Mouse (Mus musculus) neural tube, embryonic 14.5 days (tissue): ENCODE measurements around the gene Fbxo3. TPM values are rescaled to one million over a fixed set of nuclear protein-coding genes. Genes with fewer than 3 reads are reported as not detected.
"Not testable (repeated sequence)": the region's sequence is repeated elsewhere in the genome, so short reads cannot be mapped to it uniquely, and the experiment has no call there.

Source experiments
- ATAC-seq: fragments of 200-750 bp; cut with Nextera tagmentation; 2 replicates; pipeline ENCODE4 v1.8.0; 2017; ENCODE audit warnings: low read depth, mild to moderate bottlenecking, moderate TSS enrichment, moderate library complexity
- H3K27ac ChIP-seq: fragments of 300-500 bp; sonication (generic); 2 replicates; pipeline ENCODE4 v1.5.1; 2014; ENCODE audit warnings: low read depth, mild to moderate bottlenecking, control low read depth, low read length, moderate library complexity, mixed read lengths
- H3K27me3 ChIP-seq: fragments of 300-500 bp; sonication (generic); 2 replicates; pipeline ENCODE4 v1.6.1; 2014; ENCODE audit warnings: low read length; ENCODE audit not compliant: control insufficient read depth, insufficient read depth
- H3K36me3 ChIP-seq: fragments of 300-500 bp; sonication (generic); 2 replicates; pipeline ENCODE4 v1.6.1; 2014; ENCODE audit warnings: low read length, mixed read lengths; ENCODE audit not compliant: control insufficient read depth, insufficient read depth
- H3K4me1 ChIP-seq: fragments of 300-500 bp; sonication (generic); 2 replicates; pipeline ENCODE4 v1.6.1; 2014; ENCODE audit warnings: low read length; ENCODE audit not compliant: control insufficient read depth, insufficient read depth
- H3K4me2 ChIP-seq: fragments of 300-500 bp; sonication (generic); 2 replicates; pipeline ENCODE4 v1.6.1; 2014; ENCODE audit warnings: mild to moderate bottlenecking, low read depth, low read length, control low read depth
- H3K4me3 ChIP-seq: fragments of 300-500 bp; sonication (generic); 2 replicates; pipeline ENCODE4 v1.5.1; 2014; ENCODE audit warnings: low read depth, low read length, control low read depth, mixed read lengths
- H3K9ac ChIP-seq: fragments of 300-500 bp; sonication (generic); replicated peaks from 2 replicates; pipeline ENCODE4 v1.6.1; 2014; ENCODE audit warnings: low read depth, mild to moderate bottlenecking, control low read depth, low read length, mixed read lengths
- H3K9me3 ChIP-seq: fragments of 300-500 bp; sonication (generic); 2 replicates; pipeline ENCODE4 v1.6.1; 2016; ENCODE audit warnings: low read length; ENCODE audit not compliant: control insufficient read depth
- WGBS: fragments of 180-500 bp; shearing (Covaris S2); extraction: QIAGEN DNeasy Blood & Tissue Kit; methylation state at CpG from one replicate; pipeline ENCODE4 v1.1.7; 2014; 5-methylcytosine and 5-hydroxymethylcytosine counted together
- polyA plus RNA-seq: library from polyadenylated mRNA; unstranded; fragments of >200 nt; fragmentation: Nextera tagmentation; extraction: Ambion mirVana; gene quantifications from 2 replicates; pipeline ENCODE4 v1.2.1, GENCODE M21; 2014

Fbxo3 gene
- polyA plus RNA-seq, 1 experiment from 2014 or later: 82.5 TPM

DNA sequence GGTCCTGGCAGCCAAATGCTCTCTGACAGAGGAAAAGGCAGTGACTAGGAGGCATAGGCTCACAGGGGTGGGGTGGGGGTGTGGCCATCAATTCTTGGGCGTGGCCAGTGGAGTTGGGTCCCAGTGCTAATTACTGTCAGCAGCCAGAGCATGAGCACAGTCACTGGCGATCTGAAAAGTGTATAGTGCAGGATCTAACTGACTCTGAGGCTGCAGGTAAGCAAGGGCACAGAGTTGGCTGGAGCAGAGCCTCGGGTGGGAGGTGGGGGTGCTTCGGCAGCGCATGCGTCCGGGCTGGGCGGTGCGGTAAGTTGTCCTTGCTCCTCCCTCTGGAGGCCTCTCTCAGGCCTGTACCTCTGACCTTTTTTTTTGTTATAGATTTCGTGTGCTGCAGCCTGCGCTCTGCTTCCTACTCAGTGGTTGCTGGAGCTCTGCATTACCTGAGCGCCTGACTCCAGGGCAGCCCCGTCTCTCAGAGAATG lies 42.2 kb downstream of the Fbxo3 start, which contains the start of gene Cd59b:
Cd59b (plus strand) TSS at position 146 of the 482 bp plus-strand sequence.
- ATAC-seq: peak; percentile 86
- Histone ChIP-seq H3K27me3 (no peaks in the 10 kb centered on the region), H3K4me1 (peaks cover 6% of the 10 kb centered on the region; the same call in 1 of the 2 replicates), H3K27ac (no peak within 1 kb of the TSS), H3K9ac (peak within 1 kb of the TSS; percentile 18; the same call in 1 of the 2 replicates), H3K36me3 (no peaks in the 10 kb centered on the region), H3K4me3 (peak within 1 kb of the TSS; percentile 22), H3K4me2 (peak within 1 kb of the TSS; percentile 51), H3K9me3 (no peaks in the 10 kb centered on the region)
- WGBS: 4% methylated on average over 10 of the region's 13 CpGs

DNA sequence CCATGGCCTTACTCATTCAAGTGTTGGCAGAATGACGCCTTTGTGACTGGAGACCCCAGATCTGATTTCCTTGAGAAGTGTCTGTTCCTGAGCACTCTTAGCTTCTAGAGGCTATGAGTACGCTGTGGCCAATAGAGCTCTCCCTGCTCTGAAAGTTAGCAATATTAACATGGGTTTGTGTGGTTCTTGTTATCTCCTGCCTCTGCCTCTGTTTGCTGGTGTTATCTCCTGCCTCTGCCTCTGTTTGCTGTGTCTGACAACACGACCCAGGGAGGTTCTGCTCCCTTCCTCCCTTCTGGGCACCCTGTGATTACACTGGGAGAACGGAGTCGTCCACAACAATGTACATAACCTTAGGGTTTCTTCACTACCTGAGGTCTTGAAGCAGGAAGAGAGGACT lies 50.8 kb downstream of the Fbxo3 start:
- not testable (repeated sequence) for H3K9me3 ChIP-seq, H3K27ac ChIP-seq, H3K4me3 ChIP-seq, H3K36me3 ChIP-seq, H3K27me3 ChIP-seq, H3K4me2 ChIP-seq, H3K4me1 ChIP-seq, ATAC-seq, H3K9ac ChIP-seq
- 80% methylated on average over 5 of the region's 5 CpGs for WGBS

DNA sequence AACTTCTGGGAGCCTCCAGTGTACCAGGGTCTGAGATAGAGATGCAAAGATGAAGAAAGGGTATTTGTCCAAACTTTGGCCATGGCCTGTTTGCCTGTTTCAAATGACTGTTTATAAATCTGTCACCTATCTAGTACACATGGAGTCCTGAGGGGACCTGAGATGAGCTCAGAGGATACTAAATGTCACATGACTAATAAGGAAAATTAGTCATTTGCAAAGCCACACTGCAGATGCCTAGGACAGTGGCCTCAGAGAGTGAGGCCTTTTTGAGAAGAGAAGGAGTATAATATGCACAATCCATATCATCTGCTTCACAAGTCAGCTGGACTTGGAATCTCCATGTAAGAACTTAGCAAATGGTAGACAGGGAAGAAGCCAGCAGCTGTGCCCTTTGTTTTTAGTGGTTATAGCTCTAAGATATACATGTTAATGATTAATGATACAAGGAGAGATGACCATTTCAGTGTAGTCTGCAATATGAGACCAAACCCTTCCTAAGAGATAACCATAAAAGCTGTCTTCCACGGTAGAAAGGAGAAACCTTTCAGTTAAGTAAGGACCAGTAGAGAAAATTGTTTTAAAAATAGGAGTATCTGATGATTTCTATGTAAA lies 54.0 kb downstream of the Fbxo3 start:
- H3K4me3 ChIP-seq, H3K9ac ChIP-seq, H3K27me3 ChIP-seq, H3K4me1 ChIP-seq, H3K4me2 ChIP-seq, ATAC-seq, H3K27ac ChIP-seq, H3K9me3 ChIP-seq, H3K36me3 ChIP-seq: not testable (repeated sequence)
- no CpG with 5 or more reads among the region's 1 CpGs for WGBS

DNA sequence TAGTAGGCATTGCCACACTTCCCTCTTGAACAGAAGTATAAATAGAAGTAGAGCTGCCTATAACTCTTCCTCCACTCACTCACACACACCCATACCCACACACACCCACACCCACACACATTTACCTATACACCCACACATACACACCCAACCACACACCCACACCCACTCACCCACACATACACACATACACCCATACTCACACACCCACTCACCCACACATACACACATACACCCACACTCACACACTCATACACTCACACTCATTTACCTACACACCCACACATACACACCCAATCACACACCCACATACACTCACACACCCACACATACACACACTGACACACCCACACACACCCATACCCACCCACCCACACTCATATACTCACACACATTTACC lies 55.0 kb downstream of the Fbxo3 start:
- no peaks in the 10 kb centered on the region for H3K36me3 ChIP-seq
- H3K9ac ChIP-seq: no peak overlapping the region
- no peak overlapping the region for H3K4me3 ChIP-seq
- H3K27ac ChIP-seq: no peak overlapping the region
- ATAC-seq: no peak
- no peaks in the 10 kb centered on the region for H3K4me1 ChIP-seq
- H3K27me3 ChIP-seq: no peaks in the 10 kb centered on the region
- H3K9me3 ChIP-seq: no peaks in the 10 kb centered on the region
- no peak overlapping the region for H3K4me2 ChIP-seq

DNA sequence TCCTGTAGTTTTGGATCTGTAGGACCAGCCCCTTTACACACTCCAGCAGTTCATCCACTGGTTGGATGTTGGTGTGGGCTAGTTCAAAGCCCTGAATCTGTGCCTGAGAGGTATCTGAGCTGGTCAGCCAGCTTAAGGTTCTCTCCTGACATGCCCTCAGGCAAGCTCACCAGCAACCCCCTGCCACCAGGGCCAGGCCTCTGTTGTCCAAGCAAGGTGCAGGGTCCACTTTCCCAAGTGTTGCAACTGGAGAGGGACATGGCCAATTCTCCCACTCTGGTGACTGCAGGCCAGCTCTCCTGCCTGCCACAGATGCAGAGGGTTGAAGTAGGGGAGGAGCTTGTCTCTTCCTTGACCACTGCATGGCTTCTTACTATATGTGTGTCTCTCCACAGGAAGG lies 56.5 kb downstream of the Fbxo3 start:
- H3K4me2 ChIP-seq, ATAC-seq, H3K27me3 ChIP-seq, H3K9ac ChIP-seq, H3K27ac ChIP-seq, H3K4me3 ChIP-seq, H3K9me3 ChIP-seq, H3K4me1 ChIP-seq, H3K36me3 ChIP-seq: not testable (repeated sequence)

DNA sequence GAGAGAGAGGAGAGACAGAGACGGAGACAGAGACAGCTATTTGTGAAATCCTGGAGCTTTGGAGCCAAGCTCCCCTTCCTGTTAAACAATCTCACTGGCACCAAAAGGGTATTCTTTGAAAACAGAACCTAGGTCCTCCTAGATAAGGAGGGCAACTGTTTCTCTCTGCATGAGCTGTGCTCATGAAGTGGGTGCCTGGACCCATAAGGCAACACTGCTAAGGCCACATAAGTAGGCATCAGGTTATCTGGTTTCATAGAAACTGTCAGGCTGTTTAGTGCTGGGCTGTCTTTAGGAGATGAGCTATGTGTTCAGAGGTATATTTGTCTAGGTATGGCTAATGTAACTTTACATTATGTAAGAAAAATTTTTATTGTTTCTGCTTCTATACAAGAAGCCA lies 60.0 kb downstream of the Fbxo3 start:
- H3K27me3 ChIP-seq, H3K36me3 ChIP-seq, H3K9me3 ChIP-seq, H3K4me1 ChIP-seq, H3K27ac ChIP-seq, ATAC-seq, H3K4me2 ChIP-seq, H3K4me3 ChIP-seq, H3K9ac ChIP-seq: not testable (repeated sequence)
- 82% methylated on average over 1 of the region's 1 CpGs for WGBS

DNA sequence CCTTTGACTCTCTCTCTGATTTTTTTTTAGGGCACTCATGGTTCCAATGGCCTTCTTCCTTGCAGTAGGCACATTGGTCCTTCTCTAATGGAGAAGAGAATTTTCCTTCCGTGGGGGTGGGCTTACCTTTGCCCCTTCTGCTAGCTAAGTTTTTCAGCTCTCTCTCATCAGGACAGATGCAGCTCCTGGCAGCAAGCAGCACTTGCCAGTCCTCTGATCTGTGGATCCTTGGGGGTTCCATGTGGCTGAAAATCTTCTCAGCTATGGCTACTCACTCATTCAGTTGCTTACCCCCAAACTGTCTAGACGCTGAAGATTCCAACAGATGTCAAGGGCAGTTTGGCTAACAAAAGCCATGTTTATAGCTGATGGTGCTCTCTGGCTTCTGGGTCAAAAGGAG lies 65.8 kb downstream of the Fbxo3 start:
- no peak for ATAC-seq
- Histone ChIP-seq H3K27me3 (no peaks in the 10 kb centered on the region), H3K27ac (no peak overlapping the region), H3K9me3 (no peaks in the 10 kb centered on the region), H3K9ac (no peak overlapping the region), H3K4me3 (no peak overlapping the region), H3K4me2 (no peak overlapping the region), H3K4me1 (no peaks in the 10 kb centered on the region), H3K36me3 (no peaks in the 10 kb centered on the region)
- WGBS: 82% methylated on average over 2 of the region's 2 CpGs

DNA sequence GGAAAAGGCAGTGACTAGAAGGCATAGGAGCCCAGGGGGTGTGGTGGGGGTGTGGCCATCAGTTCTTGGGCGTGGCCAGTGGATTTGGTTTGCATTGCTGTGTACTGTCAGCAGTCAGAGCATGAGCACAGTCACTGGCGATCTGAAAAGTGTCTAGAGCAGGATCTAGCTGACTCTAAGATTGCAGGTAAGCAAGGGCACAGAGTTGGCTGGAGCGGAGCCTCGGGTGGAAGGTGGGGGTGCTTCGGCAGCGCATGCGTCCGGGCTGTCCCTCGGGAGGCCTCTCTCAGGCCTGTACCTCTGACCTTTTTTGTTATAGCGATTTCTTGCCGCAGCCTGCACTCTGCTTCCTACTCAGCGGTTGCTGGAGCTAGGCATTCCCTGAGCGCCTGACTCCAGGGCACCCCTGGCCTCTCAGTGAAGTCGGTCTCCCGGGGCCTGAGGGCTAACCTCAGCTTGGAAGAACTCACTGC lies 68.3 kb downstream of the Fbxo3 start, which contains the start of gene Cd59a:
Cd59a (plus strand) TSS at position 61 of the 473 bp plus-strand sequence.
- H3K27me3 ChIP-seq: no peaks in the 10 kb centered on the region
- H3K9ac ChIP-seq: 0 out of 2 replicates have a peak within 1 kb of the TSS, but pooled peaks have one; percentile 17
- WGBS: 6% methylated on average over 15 of the region's 15 CpGs
- H3K27ac ChIP-seq: peak within 1 kb of the TSS; percentile 23; the same call in 1 of the 2 replicates
- H3K36me3 ChIP-seq: no peaks in the 10 kb centered on the region
- H3K4me3 ChIP-seq: peak within 1 kb of the TSS; percentile 33
- peak; percentile 94 for ATAC-seq
- no peaks in the 10 kb centered on the region for H3K9me3 ChIP-seq
- peak within 1 kb of the TSS; percentile 52 for H3K4me2 ChIP-seq
- no peaks in the 10 kb centered on the region for H3K4me1 ChIP-seq

DNA sequence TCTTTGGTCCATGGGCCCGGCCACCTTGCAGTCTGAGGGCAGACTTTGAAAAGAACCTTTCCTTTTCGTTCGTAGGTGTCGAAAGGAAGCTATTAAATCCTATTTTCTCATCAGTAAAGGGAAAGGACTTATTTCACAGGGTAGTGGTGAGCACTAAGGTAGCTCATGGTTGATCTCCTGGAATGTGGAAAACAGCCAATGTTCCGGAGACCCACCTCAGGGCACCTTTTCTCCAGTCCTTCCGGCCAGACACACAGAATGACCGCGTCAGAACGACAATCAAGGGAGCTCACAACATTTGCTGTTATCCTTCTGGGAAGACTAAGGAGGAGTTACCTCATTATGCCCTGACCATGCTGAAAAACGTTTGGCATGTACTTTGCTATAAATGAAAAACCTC lies 68.7 kb downstream of the Fbxo3 start:
- no peaks in the 10 kb centered on the region for H3K9me3 ChIP-seq
- H3K4me3 ChIP-seq: peak overlapping the region; percentile 33
- no peaks in the 10 kb centered on the region for H3K36me3 ChIP-seq
- WGBS: 43% methylated on average over 10 of the region's 10 CpGs
- peak overlapping the region; percentile 52 for H3K4me2 ChIP-seq
- 0 out of 2 replicates have a peak overlapping the region, but pooled peaks have one; percentile 17 for H3K9ac ChIP-seq
- H3K4me1 ChIP-seq: no peaks in the 10 kb centered on the region
- no peak for ATAC-seq
- H3K27ac ChIP-seq: 0 out of 2 replicates have a peak overlapping the region, but pooled peaks have one; percentile 23
- no peaks in the 10 kb centered on the region for H3K27me3 ChIP-seq
